In the genomic region with DNA sequence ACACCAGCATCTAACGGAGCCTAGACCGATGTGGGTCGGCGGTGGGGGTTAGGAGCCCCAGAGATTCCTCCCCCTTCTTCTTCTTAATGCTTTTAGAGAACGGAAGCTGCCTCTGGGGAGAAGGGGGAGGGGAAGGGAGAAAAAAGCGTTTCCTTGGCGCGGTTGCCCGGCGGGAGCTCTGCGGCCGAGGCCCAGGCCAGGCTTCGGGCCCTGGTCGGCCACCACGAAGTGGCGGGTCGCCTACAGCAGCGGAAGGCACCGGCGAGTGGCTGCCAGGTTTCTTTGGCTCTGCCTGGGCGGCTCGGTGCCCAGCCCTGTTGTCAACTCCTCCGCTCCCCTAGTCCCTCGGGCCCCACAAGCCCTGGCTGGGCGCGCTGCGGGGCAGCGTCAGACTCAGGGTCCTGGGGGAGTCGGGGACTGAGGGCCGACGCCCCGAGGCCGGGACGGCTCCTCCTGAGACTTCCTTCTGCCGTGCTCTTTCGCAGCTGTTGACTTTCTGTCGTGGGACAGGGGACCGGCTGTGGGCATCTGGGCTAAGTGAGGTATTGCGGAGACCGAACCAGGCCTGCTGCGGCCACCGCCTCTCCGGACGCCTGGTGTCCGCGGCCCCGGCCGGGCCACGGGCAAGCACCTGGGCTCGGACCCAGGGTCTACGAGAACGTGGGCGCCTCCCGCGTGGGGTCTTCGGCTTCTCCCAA, we compare ENCODE assay signal across 8 mouse cellular contexts.
DNase-seq lines count a peak whose midpoint lies in the region; ATAC-seq lines count a peak whose summit lies in the region.

No protein-coding gene starts in this region.

- no peak overlapping the region for H3K9ac ChIP-seq in embryonic facial prominence, embryonic 15.5 days
- H3K9ac ChIP-seq in hindbrain, embryonic 13.5 days = peak overlapping the region; percentile 100
- H3K9ac ChIP-seq in liver, embryonic 13.5 days = no peak overlapping the region
- H3K9ac ChIP-seq in stomach, embryonic 16.5 days (ENCODE audit: low read length) = peak overlapping the region; percentile 17; the same call in 1 of the 2 replicates

- DNase-seq in adrenal gland, postnatal 14 days = peak; percentile 21
- DNase-seq in adrenal gland, adult 8-10 months = no peak
- peak; percentile 30 for DNase-seq in ES-CJ7 (ENCODE audit: low read depth, low spot score)
- DNase-seq in liver, embryonic 13.5 days = no peak
- no peak for DNase-seq in lung, adult 18-20 months

- H3K9me3 ChIP-seq in embryonic facial prominence, embryonic 15.5 days (replicated peaks) = no peaks in the 10 kb centered on the region
- no peaks in the 10 kb centered on the region for H3K9me3 ChIP-seq in hindbrain, embryonic 13.5 days
- H3K9me3 ChIP-seq in liver, embryonic 13.5 days (replicated peaks) = no peaks in the 10 kb centered on the region
- no peaks in the 10 kb centered on the region for H3K9me3 ChIP-seq in stomach, embryonic 16.5 days (replicated peaks; ENCODE audit: control insufficient read depth, low read length)

- WGBS in embryonic facial prominence, embryonic 15.5 days = under 1% methylated on average over 56 of the region's 56 CpGs
- under 1% methylated on average over 55 of the region's 56 CpGs for WGBS in hindbrain, embryonic 13.5 days
- WGBS in liver, embryonic 13.5 days (ENCODE audit: insufficient replicate concordance) = 2% methylated on average over 56 of the region's 56 CpGs
- 1% methylated on average over 47 of the region's 56 CpGs for WGBS in stomach, embryonic 16.5 days

- peaks cover 14% of the 10 kb centered on the region for H3K4me1 ChIP-seq in embryonic facial prominence, embryonic 15.5 days
- peaks cover 37% of the 10 kb centered on the region for H3K4me1 ChIP-seq in hindbrain, embryonic 13.5 days (replicated peaks)
- H3K4me1 ChIP-seq in liver, embryonic 13.5 days (replicated peaks) = no peaks in the 10 kb centered on the region; the same call in 1 of the 2 replicates
- H3K4me1 ChIP-seq in stomach, embryonic 16.5 days (ENCODE audit: control insufficient read depth, insufficient read depth, low read length) = peaks cover 12% of the 10 kb centered on the region

- no peak for ATAC-seq in embryonic facial prominence, embryonic 15.5 days (ENCODE audit: insufficient number of reproducible peaks, low FRiP score, low TSS enrichment, low read depth)
- ATAC-seq in hindbrain, embryonic 13.5 days (ENCODE audit: low FRiP score) = peak; percentile 43
- ATAC-seq in liver, embryonic 13.5 days (ENCODE audit: low read depth) = no peak
- ATAC-seq in stomach, embryonic 16.5 days (ENCODE audit: insufficient read depth, low FRiP score) = 0 out of 2 replicates have a peak, but pooled peaks have one; percentile 7

- H3K36me3 ChIP-seq in embryonic facial prominence, embryonic 15.5 days = no peaks in the 10 kb centered on the region
- no peaks in the 10 kb centered on the region for H3K36me3 ChIP-seq in hindbrain, embryonic 13.5 days
- no peaks in the 10 kb centered on the region for H3K36me3 ChIP-seq in liver, embryonic 13.5 days
- H3K36me3 ChIP-seq in stomach, embryonic 16.5 days (ENCODE audit: control insufficient read depth, insufficient read depth, low read length) = no peaks in the 10 kb centered on the region

- H3K27me3 ChIP-seq in embryonic facial prominence, embryonic 15.5 days = peaks cover 62% of the 10 kb centered on the region
- no peaks in the 10 kb centered on the region for H3K27me3 ChIP-seq in hindbrain, embryonic 13.5 days
- H3K27me3 ChIP-seq in liver, embryonic 13.5 days = peaks cover 62% of the 10 kb centered on the region
- H3K27me3 ChIP-seq in stomach, embryonic 16.5 days (ENCODE audit: control insufficient read depth, insufficient read depth, low read length) = peaks cover 56% of the 10 kb centered on the region

- H3K4me3 ChIP-seq in embryonic facial prominence, embryonic 15.5 days (replicated peaks) = peak overlapping the region; percentile 38
- peak overlapping the region; percentile 78 for H3K4me3 ChIP-seq in hindbrain, embryonic 13.5 days
- H3K4me3 ChIP-seq in liver, embryonic 13.5 days (replicated peaks) = peak overlapping the region; percentile 34
- peak overlapping the region; percentile 43 for H3K4me3 ChIP-seq in stomach, embryonic 16.5 days (replicated peaks; ENCODE audit: low read length)

- H3K27ac ChIP-seq in embryonic facial prominence, embryonic 15.5 days (replicated peaks) = no peak overlapping the region
- H3K27ac ChIP-seq in hindbrain, embryonic 13.5 days = peak overlapping the region; percentile 100
- no peak overlapping the region for H3K27ac ChIP-seq in liver, embryonic 13.5 days
- no peak overlapping the region for H3K27ac ChIP-seq in stomach, embryonic 16.5 days (ENCODE audit: low read length)

- peak overlapping the region; percentile 72 for H3K4me2 ChIP-seq in embryonic facial prominence, embryonic 15.5 days (replicated peaks)
- H3K4me2 ChIP-seq in hindbrain, embryonic 13.5 days = peak overlapping the region; percentile 99
- H3K4me2 ChIP-seq in liver, embryonic 13.5 days = peak overlapping the region; percentile 54
- H3K4me2 ChIP-seq in stomach, embryonic 16.5 days (ENCODE audit: low read depth, low read length) = peak overlapping the region; percentile 70

Comparison
In these comparisons a context has a peak if more than half of its experiments do, and no peak if none do; other contexts are left out.
1. DNase-seq: peak in adrenal gland, postnatal 14 days (single experiment) and ES-CJ7 (single experiment); none in adrenal gland, adult 8-10 months (single experiment), liver, embryonic 13.5 days (single experiment) and lung, adult 18-20 months (0 of 2).
2. ATAC-seq: peak in hindbrain, embryonic 13.5 days (single experiment) and stomach, embryonic 16.5 days (single experiment); none in embryonic facial prominence, embryonic 15.5 days (single experiment) and liver, embryonic 13.5 days (single experiment).
3. H3K9ac ChIP-seq: peak in hindbrain, embryonic 13.5 days (single experiment) and stomach, embryonic 16.5 days (single experiment); none in embryonic facial prominence, embryonic 15.5 days (single experiment) and liver, embryonic 13.5 days (single experiment).
4. Peak in every context shown above with its lines, with median percentiles within 50 percentile points of each other: H3K4me2 ChIP-seq and H3K4me3 ChIP-seq.